Mouse (Mus musculus): ENCODE measurements around the gene Phkg2.

DNA sequence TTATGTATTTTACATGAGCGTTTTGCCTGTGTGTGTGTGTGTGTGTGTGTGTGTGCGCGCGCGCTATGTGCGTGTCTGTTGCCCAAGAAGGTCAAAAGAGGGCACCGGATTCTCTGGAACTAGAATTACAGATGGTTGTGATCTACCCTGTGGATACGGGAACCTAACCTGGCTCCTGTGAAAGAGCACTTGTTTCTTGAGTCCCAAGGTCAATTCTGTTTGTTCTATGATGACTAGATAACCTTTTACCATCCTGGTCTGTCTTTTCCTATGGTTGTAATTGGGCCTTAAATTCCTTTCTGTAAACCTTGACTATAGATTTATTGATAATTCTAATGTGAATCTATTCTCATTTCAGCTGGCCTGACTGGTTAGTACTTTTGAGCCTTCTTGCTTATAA lies 21.6 kb upstream of the Phkg2 start:
- TF ChIP-seq CTCF (IDR thresholded peaks at IDR 0.05; ENCODE audit: borderline replicate concordance, control insufficient read depth, extremely low read depth, insufficient read depth, low read length, poor library complexity) (no peak), POLR2A (IDR thresholded peaks at IDR 0.05; ENCODE audit: control insufficient read depth, extremely low read depth, insufficient read depth, low read length, poor library complexity) (no peak)
